Comparison of ENCODE assay signal across 8 mouse cellular contexts in the genomic region with DNA sequence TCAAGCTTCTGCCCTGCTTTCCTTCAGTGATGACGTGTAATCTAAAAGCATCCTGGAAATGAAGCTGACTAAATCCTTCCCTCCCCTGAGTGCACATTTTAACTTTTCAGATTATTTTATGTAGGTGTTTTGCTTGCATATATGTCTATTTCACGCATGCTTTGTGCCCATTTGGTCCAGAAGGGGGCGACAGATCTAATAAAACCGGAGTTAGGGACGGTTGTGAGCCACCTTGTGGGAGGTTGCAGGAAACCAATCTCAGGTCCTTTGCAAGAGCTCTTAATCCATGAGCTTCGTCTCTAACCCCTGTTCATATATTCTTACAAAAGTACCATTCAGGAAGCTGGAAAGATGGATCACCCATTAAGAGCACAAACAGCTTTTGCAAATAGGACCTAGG. TPM values are rescaled to one million over a fixed set of nuclear protein-coding genes. Genes with fewer than 3 reads are reported as not detected.
A peak's percentile ranks its signal among the peaks of the same experiment; 100 is the strongest.
DNase-seq lines count a peak whose midpoint lies in the region; ATAC-seq and TF ChIP-seq lines count a peak whose summit lies in the region.

No protein-coding gene starts in this region.

- no peak overlapping the region for H3K27ac ChIP-seq in hindbrain, embryonic 10.5 days
- H3K27ac ChIP-seq in hindbrain, embryonic 16.5 days (ENCODE audit: low read depth, low read length) = no peak overlapping the region

- H3K4me1 ChIP-seq in hindbrain, embryonic 10.5 days (replicated peaks) = peaks cover 6% of the 10 kb centered on the region; the same call in 1 of the 2 replicates
- H3K4me1 ChIP-seq in hindbrain, embryonic 16.5 days (ENCODE audit: control insufficient read depth, insufficient read depth, low read depth, low read length) = peaks cover 2% of the 10 kb centered on the region; the same call in 1 of the 2 replicates
- H3K4me1 ChIP-seq in E14TG2a.4 (replicated peaks; ENCODE audit: low read depth, low read length) = peaks cover 34% of the 10 kb centered on the region

- peak; percentile 92 for TF ChIP-seq CTCF in E14TG2a.4 (conservative IDR thresholded peaks at IDR 0.05; ENCODE audit: low read length)

- WGBS in hindbrain, embryonic 10.5 days = 28% methylated on average over 6 of the region's 6 CpGs
- WGBS in hindbrain, embryonic 16.5 days = 29% methylated on average over 6 of the region's 6 CpGs

- H3K4me2 ChIP-seq in hindbrain, embryonic 16.5 days (ENCODE audit: low read length) = no peak overlapping the region

- H3K27me3 ChIP-seq in hindbrain, embryonic 10.5 days (ENCODE audit: insufficient read depth, poor library complexity, severe bottlenecking) = peaks cover 9% of the 10 kb centered on the region; the same call in 1 of the 2 replicates
- no peaks in the 10 kb centered on the region for H3K27me3 ChIP-seq in hindbrain, embryonic 16.5 days (replicated peaks; ENCODE audit: control insufficient read depth, insufficient read depth, low read length)
- no peaks in the 10 kb centered on the region for H3K27me3 ChIP-seq in E14TG2a.4 (ENCODE audit: insufficient read depth, low read length)

- H3K9me3 ChIP-seq in hindbrain, embryonic 10.5 days = no peaks in the 10 kb centered on the region
- H3K9me3 ChIP-seq in hindbrain, embryonic 16.5 days (ENCODE audit: control insufficient read depth, low read length) = no peaks in the 10 kb centered on the region
- no peaks in the 10 kb centered on the region for H3K9me3 ChIP-seq in E14TG2a.4 (ENCODE audit: low read length)

- H3K9ac ChIP-seq in hindbrain, embryonic 16.5 days (ENCODE audit: low read depth, low read length) = no peak overlapping the region

- H3K4me3 ChIP-seq in hindbrain, embryonic 10.5 days = no peak overlapping the region
- H3K4me3 ChIP-seq in hindbrain, embryonic 16.5 days (ENCODE audit: low read length) = no peak overlapping the region
- no peak overlapping the region for H3K4me3 ChIP-seq in E14TG2a.4 (replicated peaks; ENCODE audit: low read length)

- DNase-seq in hindbrain, embryonic 10.5 days (ENCODE audit: low spot score) = peak; percentile 62
- peak; percentile 73 for DNase-seq in 3T3-L1 (ENCODE audit: low read depth, low spot score)
- peak; percentile 79 for DNase-seq in embryo, embryonic 10 days (ENCODE audit: low spot score)
- DNase-seq in lung, adult 18-20 months = peak; percentile 45 to 54
- peak; percentile 15 to 48 for DNase-seq in thymus, postnatal 10 days (ENCODE audit: low spot score in 2 of 2)
- no peak for DNase-seq in gastrocnemius, postnatal 10 days

- ATAC-seq in hindbrain, embryonic 16.5 days = no peak

- no peaks in the 10 kb centered on the region for H3K36me3 ChIP-seq in hindbrain, embryonic 10.5 days
- H3K36me3 ChIP-seq in hindbrain, embryonic 16.5 days (ENCODE audit: control insufficient read depth, insufficient read depth, low read length) = no peaks in the 10 kb centered on the region
- H3K36me3 ChIP-seq in E14TG2a.4 (ENCODE audit: insufficient read depth, low read length) = no peaks in the 10 kb centered on the region

RNA-seq across cellular contexts. Expression of gene 1700016H13Rik, which starts 1.6 kb away (rescaled TPM):
- 0.40 and 0.64 TPM in 2 replicates for polyA plus RNA-seq in hindbrain, embryonic 10.5 days (2016; fragmentation: Nextera tagmentation; extraction: Ambion mirVana)
- polyA plus RNA-seq in hindbrain, embryonic 16.5 days (2015; fragmentation: Nextera tagmentation; extraction: Ambion mirVana) = 0.15 and 0.28 TPM in 2 replicates
- total RNA-seq in gastrocnemius, postnatal 10 days (2021) = under 1 TPM in 1 of 2 experiments, not detected in 1; 0.29 TPM

RNA-seq across cellular contexts. Expression of gene Slc10a6, which starts 25.0 kb away (rescaled TPM):
- 0.15 and 0.25 TPM in 2 replicates for polyA plus RNA-seq in hindbrain, embryonic 10.5 days (2016; fragmentation: Nextera tagmentation; extraction: Ambion mirVana)
- polyA plus RNA-seq in hindbrain, embryonic 16.5 days (2015; fragmentation: Nextera tagmentation; extraction: Ambion mirVana) = 0.32 and 0.34 TPM in 2 replicates
- total RNA-seq in gastrocnemius, postnatal 10 days (2021) = 1 to 10 TPM in 1 of 2 experiments, under 1 TPM in 1; 0.25 to 1.4 TPM

RNA-seq across cellular contexts. Expression of gene Aff1, which starts 37.9 kb away (rescaled TPM):
- polyA plus RNA-seq in hindbrain, embryonic 10.5 days (2016; fragmentation: Nextera tagmentation; extraction: Ambion mirVana) = 5.7 and 6.5 TPM in 2 replicates
- polyA plus RNA-seq in hindbrain, embryonic 16.5 days (2015; fragmentation: Nextera tagmentation; extraction: Ambion mirVana) = 1.9 and 3.0 TPM in 2 replicates
- total RNA-seq in gastrocnemius, postnatal 10 days (2021) = 10 to 100 TPM; 30.0 to 31.5 TPM
